Mouse (Mus musculus): ENCODE measurements at regions not wholly inside any gene's neighbourhood (a gene's known extent, or its start where the extent isn't known, plus 50 kb on each side); places are given as distances from the start of the nearest gene placed in this dataset.
"Not testable (repeated sequence)": the region's sequence is repeated elsewhere in the genome, so short reads cannot be mapped to it uniquely, and the experiment has no call there.

- H3K27ac ChIP-seq, result no peak overlapping the region
- no peak for ATAC-seq
- H3K27me3 ChIP-seq, result no peaks in the 10 kb centered on the region
- H3K9ac ChIP-seq, result no peak overlapping the region
- no peaks in the 10 kb centered on the region for H3K4me1 ChIP-seq
- no peaks in the 10 kb centered on the region; the same call in 1 of the 2 replicates for H3K9me3 ChIP-seq (replicated peaks)
- H3K36me3 ChIP-seq (ENCODE audit: poor library complexity, severe bottlenecking), result no peaks in the 10 kb centered on the region
- WGBS, result 72% methylated on average over 3 of the region's 3 CpGs
- H3K4me3 ChIP-seq, result no peak overlapping the region
- no peak overlapping the region for H3K4me2 ChIP-seq
Measured at GRCm38 (mm10) chr10:3192291-3192690, 75.3 kb downstream of the H60c start.

- Histone ChIP-seq H3K4me2 (no peak overlapping the region), H3K4me1 (no peaks in the 10 kb centered on the region), H3K27ac (no peak overlapping the region), H3K36me3 (ENCODE audit: poor library complexity, severe bottlenecking) (no peaks in the 10 kb centered on the region), H3K27me3 (no peaks in the 10 kb centered on the region), H3K9me3 (replicated peaks) (peaks cover 10% of the 10 kb centered on the region; the same call in 1 of the 2 replicates), H3K4me3 (no peak overlapping the region), H3K9ac (no peak overlapping the region)
- WGBS, result 80% methylated on average over 4 of the region's 4 CpGs
- no peak for ATAC-seq
Measured at GRCm38 (mm10) chr10:3188361-3188760, 79.2 kb downstream of the H60c start.

- Histone ChIP-seq H3K36me3 (ENCODE audit: poor library complexity, severe bottlenecking) (no peaks in the 10 kb centered on the region), H3K4me1 (no peaks in the 10 kb centered on the region), H3K9ac (no peak overlapping the region), H3K4me3 (no peak overlapping the region), H3K27ac (no peak overlapping the region), H3K9me3 (replicated peaks) (peaks cover 31% of the 10 kb centered on the region; the same call in 1 of the 2 replicates), H3K27me3 (no peaks in the 10 kb centered on the region), H3K4me2 (no peak overlapping the region)
- no peak for ATAC-seq
Measured at GRCm38 (mm10) chr10:3180103-3180502, 87.5 kb downstream of the H60c start.

GRCm38 (mm10) chr10:3173601-3174000 is 94.0 kb downstream of the H60c start:
- Histone ChIP-seq H3K27me3 (no peaks in the 10 kb centered on the region), H3K9me3 (replicated peaks) (peaks cover 23% of the 10 kb centered on the region), H3K27ac (no peak overlapping the region), H3K9ac (no peak overlapping the region), H3K4me2 (no peak overlapping the region), H3K4me1 (no peaks in the 10 kb centered on the region), H3K4me3 (no peak overlapping the region), H3K36me3 (ENCODE audit: poor library complexity, severe bottlenecking) (no peaks in the 10 kb centered on the region)
- no peak for ATAC-seq

- H3K36me3 ChIP-seq (ENCODE audit: poor library complexity, severe bottlenecking); H3K4me1 ChIP-seq; H3K4me3 ChIP-seq; ATAC-seq; H3K27me3 ChIP-seq; H3K4me2 ChIP-seq; H3K9ac ChIP-seq; H3K27ac ChIP-seq: not testable (repeated sequence)
- peaks cover 26% of the 10 kb centered on the region for H3K9me3 ChIP-seq (replicated peaks)
- 56% methylated on average over 4 of the region's 4 CpGs for WGBS
Measured at GRCm38 (mm10) chr10:3172927-3173326, 94.6 kb downstream of the H60c start.

GRCm38 (mm10) chr10:3172257-3172656 is 95.3 kb downstream of the H60c start:
- no peak overlapping the region for H3K4me3 ChIP-seq
- H3K9me3 ChIP-seq (replicated peaks), result peaks cover 26% of the 10 kb centered on the region
- no peak overlapping the region for H3K9ac ChIP-seq
- no peaks in the 10 kb centered on the region for H3K36me3 ChIP-seq (ENCODE audit: poor library complexity, severe bottlenecking)
- WGBS, result 94% methylated on average over 1 of the region's 1 CpGs
- H3K27ac ChIP-seq, result no peak overlapping the region
- H3K4me1 ChIP-seq, result no peaks in the 10 kb centered on the region
- no peak overlapping the region for H3K4me2 ChIP-seq
- H3K27me3 ChIP-seq, result no peaks in the 10 kb centered on the region
- no peak for ATAC-seq

- Histone ChIP-seq H3K9me3 (replicated peaks) (peaks cover 26% of the 10 kb centered on the region), H3K27ac (no peak overlapping the region), H3K9ac (no peak overlapping the region)
Measured at GRCm38 (mm10) chr10:3171366-3171765, 96.2 kb downstream of the H60c start.

GRCm38 (mm10) chr10:3155542-3155941 is 112.0 kb downstream of the H60c start:
- no peak overlapping the region for H3K4me3 ChIP-seq
- no peak for ATAC-seq
- H3K36me3 ChIP-seq (ENCODE audit: poor library complexity, severe bottlenecking), result no peaks in the 10 kb centered on the region
- H3K4me2 ChIP-seq, result no peak overlapping the region
- no peaks in the 10 kb centered on the region for H3K4me1 ChIP-seq
- no peaks in the 10 kb centered on the region for H3K27me3 ChIP-seq
- no peak overlapping the region for H3K27ac ChIP-seq
- H3K9me3 ChIP-seq (replicated peaks), result peaks cover 44% of the 10 kb centered on the region
- WGBS, result 84% methylated on average over 3 of the region's 4 CpGs
- no peak overlapping the region for H3K9ac ChIP-seq

More at GRCm38 (mm10) chr10:3171366-3171765, 96.2 kb downstream of the H60c start:
- H3K4me3 ChIP-seq, result no peak overlapping the region
- ATAC-seq, result no peak
- H3K4me2 ChIP-seq, result no peak overlapping the region
- 95% methylated on average over 5 of the region's 5 CpGs for WGBS
- no peaks in the 10 kb centered on the region for H3K27me3 ChIP-seq
- H3K4me1 ChIP-seq, result no peaks in the 10 kb centered on the region
- H3K36me3 ChIP-seq (ENCODE audit: poor library complexity, severe bottlenecking), result no peaks in the 10 kb centered on the region

- no peaks in the 10 kb centered on the region for H3K4me1 ChIP-seq
- no peaks in the 10 kb centered on the region for H3K27me3 ChIP-seq
- H3K27ac ChIP-seq, result no peak overlapping the region
- 90% methylated on average over 4 of the region's 4 CpGs for WGBS
- no peak overlapping the region for H3K9ac ChIP-seq
- peaks cover 44% of the 10 kb centered on the region for H3K9me3 ChIP-seq (replicated peaks)
- no peak for ATAC-seq
- H3K4me3 ChIP-seq, result no peak overlapping the region
- no peak overlapping the region for H3K4me2 ChIP-seq
- no peaks in the 10 kb centered on the region for H3K36me3 ChIP-seq (ENCODE audit: poor library complexity, severe bottlenecking)
Measured at GRCm38 (mm10) chr10:3148171-3148570, 119.4 kb downstream of the H60c start.

- ATAC-seq, result no peak
- Histone ChIP-seq H3K4me2 (no peak overlapping the region), H3K4me3 (no peak overlapping the region), H3K27me3 (no peaks in the 10 kb centered on the region), H3K4me1 (no peaks in the 10 kb centered on the region), H3K27ac (no peak overlapping the region), H3K9ac (no peak overlapping the region), H3K36me3 (ENCODE audit: poor library complexity, severe bottlenecking) (no peaks in the 10 kb centered on the region), H3K9me3 (replicated peaks) (peaks cover 55% of the 10 kb centered on the region)
- WGBS, result 88% methylated on average over 4 of the region's 4 CpGs
Measured at GRCm38 (mm10) chr10:3139306-3139705, 128.3 kb downstream of the H60c start.

GRCm38 (mm10) chr10:3127491-3127890 is 140.1 kb downstream of the H60c start:
- Histone ChIP-seq H3K4me2 (no peak overlapping the region), H3K9ac (no peak overlapping the region), H3K27me3 (no peaks in the 10 kb centered on the region), H3K4me1 (no peaks in the 10 kb centered on the region), H3K4me3 (no peak overlapping the region), H3K36me3 (ENCODE audit: poor library complexity, severe bottlenecking) (no peaks in the 10 kb centered on the region), H3K9me3 (replicated peaks) (peaks cover 77% of the 10 kb centered on the region), H3K27ac (no peak overlapping the region)
- 84% methylated on average over 1 of the region's 1 CpGs for WGBS
- ATAC-seq, result no peak

- Histone ChIP-seq H3K4me2 (no peak overlapping the region), H3K36me3 (ENCODE audit: poor library complexity, severe bottlenecking) (0 out of 2 replicates have a peak, but pooled peaks cover 10% of the 10 kb centered on the region), H3K9me3 (replicated peaks) (peaks cover 83% of the 10 kb centered on the region), H3K4me1 (no peaks in the 10 kb centered on the region), H3K27ac (no peak overlapping the region), H3K4me3 (no peak overlapping the region), H3K9ac (no peak overlapping the region), H3K27me3 (no peaks in the 10 kb centered on the region)
- 91% methylated on average over 3 of the region's 3 CpGs for WGBS
- no peak for ATAC-seq
Measured at GRCm38 (mm10) chr10:3117451-3118070, 150.0 kb downstream of the H60c start.

GRCm38 (mm10) chr10:3114421-3114820 is 153.2 kb downstream of the H60c start:
- not testable (repeated sequence) for H3K27me3 ChIP-seq, H3K4me2 ChIP-seq, H3K9ac ChIP-seq, H3K27ac ChIP-seq, H3K4me1 ChIP-seq, ATAC-seq, H3K4me3 ChIP-seq
- H3K36me3 ChIP-seq (ENCODE audit: poor library complexity, severe bottlenecking), result 0 out of 2 replicates have a peak, but pooled peaks cover 13% of the 10 kb centered on the region
- H3K9me3 ChIP-seq (replicated peaks), result peaks cover 58% of the 10 kb centered on the region
- WGBS, result 88% methylated on average over 3 of the region's 8 CpGs

All from forebrain, embryonic 13.5 days (tissue).